Mouse (Mus musculus) heart, adult 8-10 months (tissue): ENCODE measurements around the gene Mkln1. TPM values are rescaled to one million over a fixed set of nuclear protein-coding genes. Genes with fewer than 3 reads are reported as not detected.

Source experiments
- DNase-seq: peaks from one replicate; pipeline ENCODE4 v3.0.0; 2022; ENCODE audit warnings: low spot score
- total RNA-seq, 4 experiments: library from RNA; stranded (reverse); gene quantifications; 2 replicates each; pipeline ENCODE4 v1.2.4; 2022

Mkln1 gene
- 100 to 1,000 TPM; 145 to 175 (median 158) TPM for total RNA-seq

DNA sequence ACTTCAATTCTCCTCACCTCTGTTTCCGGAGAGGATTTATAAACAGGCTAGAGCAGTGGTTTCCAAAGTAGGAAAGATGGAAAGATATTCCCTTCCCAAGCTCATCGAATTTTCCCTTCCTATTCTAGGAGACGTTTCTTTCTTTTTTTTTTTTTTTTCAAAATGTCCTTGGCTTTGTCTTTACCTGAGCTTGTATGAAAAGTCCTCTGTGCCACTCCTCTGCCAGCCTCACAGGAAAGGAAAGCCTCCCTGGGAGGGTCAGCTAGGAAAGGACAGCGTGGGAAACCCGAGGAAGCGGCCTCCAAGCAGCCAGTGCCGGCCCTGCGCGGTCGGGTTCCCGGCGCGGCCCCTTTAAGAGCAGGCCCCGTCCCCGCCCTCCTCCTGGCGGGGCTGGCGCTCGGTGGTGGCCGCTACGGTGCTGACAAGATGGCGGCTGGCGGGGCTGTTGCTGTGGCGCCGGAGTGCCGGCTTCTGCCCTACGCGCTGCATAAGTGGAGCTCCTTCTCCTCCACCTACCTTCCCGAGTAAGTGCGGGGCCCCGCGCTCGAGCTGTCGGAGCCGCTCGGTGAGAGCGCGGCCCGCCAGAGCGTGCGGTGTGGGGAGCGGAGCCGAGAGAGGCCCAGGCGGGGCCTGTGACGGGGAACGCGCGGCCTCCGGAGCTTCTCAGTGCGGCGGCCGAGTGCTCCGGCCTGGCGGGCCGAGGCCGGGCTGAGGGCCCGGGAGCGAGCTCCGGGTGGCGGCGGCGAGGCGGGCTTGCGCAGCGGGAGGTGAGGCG, at the start of gene Mkln1:
Gene Mkln1 (plus strand): TSS at position 305 of the 775 bp plus-strand sequence.
- DNase-seq, result peak; percentile 88

DNA sequence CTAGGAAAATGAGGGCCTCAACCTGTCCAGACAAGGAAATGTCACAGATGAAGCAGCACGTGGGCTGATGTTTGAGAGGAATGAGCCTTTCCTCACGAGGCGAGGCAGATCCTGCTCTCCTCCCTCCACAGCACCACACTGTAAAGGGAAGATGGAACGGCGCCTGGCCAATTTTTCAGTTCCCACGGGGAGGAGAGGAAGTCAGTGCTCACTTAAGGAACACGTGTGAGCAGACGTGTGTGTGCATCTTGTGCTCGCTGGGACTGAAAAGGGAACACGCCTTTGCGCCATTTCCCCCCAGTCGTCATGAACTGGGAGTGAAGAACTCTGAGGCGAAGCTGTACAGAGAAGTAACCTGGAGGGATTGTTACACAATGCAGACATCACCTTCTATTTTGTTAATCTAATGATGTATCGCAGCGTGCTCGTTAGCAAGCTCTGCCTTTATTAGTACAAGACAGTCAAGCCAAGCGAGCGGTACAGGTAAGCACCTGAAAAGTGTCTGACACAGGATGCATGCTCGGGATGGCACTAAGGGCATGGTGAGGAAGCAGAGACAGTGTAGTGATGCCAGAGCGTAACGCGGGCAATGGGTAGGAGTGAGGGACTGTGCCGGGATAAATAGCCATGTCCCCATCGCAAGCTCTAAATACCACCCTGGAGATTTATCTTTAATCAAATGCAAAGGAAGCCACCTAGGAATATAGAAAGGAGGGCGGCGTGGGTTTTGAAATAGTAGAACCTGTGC, 41.9 kb upstream of the Mkln1 start:
- peak; percentile 51 for DNase-seq

DNA sequence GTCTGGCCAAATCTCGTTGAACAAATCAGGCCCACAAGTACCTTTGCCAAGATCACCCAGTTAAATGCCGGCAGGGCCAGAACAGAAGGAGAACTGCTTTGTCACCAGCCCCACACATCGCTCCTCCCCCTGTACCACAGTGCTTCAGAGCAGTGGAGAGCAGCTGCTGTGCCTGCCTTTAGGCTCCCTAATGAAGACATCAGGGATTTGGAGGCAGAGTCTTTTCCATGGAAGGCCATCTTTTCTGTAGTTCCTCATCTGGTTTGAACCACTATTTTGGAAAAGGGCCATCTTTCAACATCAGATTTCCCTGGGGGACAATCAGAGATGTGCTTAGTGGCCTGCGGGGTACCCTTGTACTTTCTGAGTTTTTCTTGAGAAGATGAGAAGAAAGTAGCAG, 41.2 kb upstream of the Mkln1 start:
- peak; percentile 55 for DNase-seq

DNA sequence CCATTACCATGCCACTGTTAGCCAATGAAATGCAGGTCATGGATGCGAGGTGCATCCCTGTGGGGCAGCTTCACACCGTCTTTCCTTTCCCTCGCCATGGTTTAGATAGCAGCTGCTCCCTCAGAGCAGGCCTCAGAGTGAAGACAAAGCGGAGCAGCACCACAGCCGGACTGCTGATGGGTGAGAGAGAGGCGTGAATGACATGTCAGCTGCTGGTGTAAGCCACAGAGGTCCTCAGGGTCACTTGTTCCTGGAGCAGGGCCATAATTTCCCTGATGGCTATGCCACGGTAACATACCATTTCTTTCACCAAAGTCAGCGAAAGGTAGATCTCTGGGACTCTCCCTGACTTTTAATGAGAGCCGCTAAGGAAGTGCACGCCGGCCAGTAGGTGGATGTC, 35.9 kb upstream of the Mkln1 start:
- DNase-seq, result no peak

- DNase-seq, result no peak
These were observed 34.1 kb upstream of the Mkln1 start for GRCm38 (mm10) chr6:31364399-31364798.

- no peak for DNase-seq
These were observed 30.6 kb upstream of the Mkln1 start for GRCm38 (mm10) chr6:31367947-31368346.

DNA sequence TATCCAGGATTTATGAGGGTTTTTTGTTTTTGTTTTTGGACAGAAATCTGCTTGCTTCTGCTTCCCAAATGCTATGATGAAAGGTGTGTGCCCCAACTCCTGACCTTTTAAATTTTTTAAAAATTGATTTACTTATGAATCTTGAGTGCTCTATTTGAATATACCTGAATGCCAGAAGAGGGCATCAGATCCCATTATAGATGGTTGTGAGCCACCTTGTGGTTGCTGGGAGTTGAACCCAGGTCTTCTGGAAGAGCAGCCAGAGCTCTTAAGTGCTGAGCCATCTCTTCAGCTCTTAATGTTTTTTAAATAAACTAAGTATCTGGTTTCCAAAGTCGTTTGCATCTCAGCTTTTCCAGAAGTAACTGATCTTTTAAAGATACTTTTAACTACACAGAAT, 30.0 kb upstream of the Mkln1 start:
- no peak for DNase-seq

- peak; percentile 26 for DNase-seq
These were observed 28.7 kb upstream of the Mkln1 start for GRCm38 (mm10) chr6:31369875-31370274.

GRCm38 (mm10) chr6:31370550-31371061, 27.9 kb upstream of the Mkln1 start:
- DNase-seq, result peak; percentile 66

DNA sequence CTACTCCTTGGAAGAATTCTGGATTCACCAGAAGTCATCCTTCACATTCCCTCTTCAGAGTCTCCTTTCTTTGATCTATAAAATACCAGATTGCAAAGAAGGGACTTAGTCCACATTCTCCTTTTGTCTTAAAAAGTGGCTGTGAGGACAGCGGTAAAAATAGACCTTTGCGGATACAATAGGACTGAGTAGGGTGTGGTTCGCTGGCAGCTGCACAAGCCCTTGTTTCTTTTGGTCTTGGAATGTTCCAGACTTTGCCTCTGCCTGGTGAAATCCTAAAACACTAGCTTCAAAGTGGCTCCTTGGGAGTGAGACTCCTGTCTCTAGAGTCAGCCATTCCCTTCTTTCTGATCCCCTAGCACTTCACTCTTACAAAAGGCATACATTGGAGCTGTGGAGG, 27.4 kb upstream of the Mkln1 start:
- DNase-seq, result peak; percentile 76

DNA sequence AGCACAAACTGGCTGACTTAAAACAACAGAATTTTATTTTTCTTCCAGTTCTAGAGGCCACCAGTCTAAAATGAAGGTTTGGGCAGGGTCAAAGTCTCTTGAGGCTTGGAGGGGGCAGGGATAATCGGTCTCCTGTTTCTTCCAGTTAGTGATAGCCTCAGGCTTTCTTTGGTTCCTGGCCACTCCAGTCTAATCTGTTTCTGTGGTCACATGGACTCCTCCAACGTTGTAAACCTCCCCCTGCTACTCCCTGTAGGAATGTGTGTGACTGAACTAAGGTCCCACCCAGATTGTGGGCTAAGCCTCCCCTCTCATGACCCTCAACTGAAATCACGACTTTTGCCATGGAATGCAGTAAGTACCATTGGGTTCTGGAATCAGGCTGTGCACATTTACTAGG, 25.9 kb upstream of the Mkln1 start:
- DNase-seq, result no peak

GRCm38 (mm10) chr6:31373084-31373673, 25.4 kb upstream of the Mkln1 start:
- peak; percentile 20 for DNase-seq

DNA sequence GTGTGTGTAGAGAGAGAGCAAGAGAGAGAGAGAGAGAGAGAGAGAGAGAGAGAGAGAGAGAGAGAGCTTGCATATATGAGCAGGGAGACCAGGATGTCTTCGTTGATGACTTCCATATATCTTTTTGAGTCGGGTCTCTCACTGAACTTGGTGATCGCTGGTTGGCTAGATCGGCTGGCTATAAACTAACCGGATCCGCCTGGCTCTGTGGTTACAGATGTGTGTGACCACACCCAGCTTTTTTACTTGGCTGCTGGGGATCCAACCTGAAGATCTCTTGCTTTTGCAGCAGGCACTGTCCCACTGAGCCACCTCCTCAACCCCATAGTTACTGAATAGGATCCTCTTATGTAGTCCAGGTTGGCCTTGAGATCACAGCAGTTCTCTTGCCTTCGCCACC, 15.5 kb upstream of the Mkln1 start:
- DNase-seq, result no peak

- DNase-seq, result peak; percentile 30
These were observed 13.7 kb upstream of the Mkln1 start for GRCm38 (mm10) chr6:31384794-31385193.

- peak; percentile 31 for DNase-seq
These were observed 13.0 kb upstream of the Mkln1 start for GRCm38 (mm10) chr6:31385281-31386145.

- no peak for DNase-seq
These were observed 8.8 kb upstream of the Mkln1 start for GRCm38 (mm10) chr6:31389716-31390115.

DNA sequence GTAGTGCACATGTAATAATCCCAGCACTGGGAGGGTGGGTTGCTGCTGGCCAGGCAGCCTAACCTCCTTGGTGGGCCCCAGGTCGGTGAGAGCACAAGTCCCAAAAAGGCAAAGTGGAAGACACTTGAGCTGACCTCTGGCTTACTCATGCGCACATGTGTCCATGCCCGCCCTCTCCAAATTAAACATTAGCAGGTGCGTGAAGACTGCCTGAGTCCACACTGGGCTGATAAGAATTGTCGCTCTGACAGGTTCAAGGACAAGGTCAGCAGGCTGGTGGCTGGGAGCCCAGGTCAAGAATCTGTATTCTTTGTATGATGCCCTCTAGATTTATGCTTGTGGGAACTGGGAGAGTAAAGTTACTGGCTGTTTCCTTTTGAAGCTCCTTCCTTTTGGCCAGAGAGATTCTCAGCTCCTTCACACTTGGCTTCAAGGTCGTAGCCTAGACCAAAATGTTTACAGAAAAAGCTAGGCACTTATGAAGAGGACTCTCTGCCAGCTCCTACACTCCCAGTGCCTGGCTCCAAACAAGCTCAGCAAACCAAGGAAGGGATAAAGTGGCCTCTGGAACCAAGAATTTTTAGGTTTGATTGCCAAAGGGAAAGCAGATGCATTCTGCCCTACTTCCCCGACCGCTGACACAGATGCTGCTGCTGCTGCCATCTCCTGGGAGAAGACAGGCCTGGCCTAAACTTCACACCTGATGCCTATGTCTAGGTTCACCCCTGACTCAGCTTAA, 8.1 kb upstream of the Mkln1 start:
- peak; percentile 56 for DNase-seq

- DNase-seq, result no peak
These were observed 5.7 kb upstream of the Mkln1 start for GRCm38 (mm10) chr6:31392871-31393270.

- no peak for DNase-seq
These were observed 2.4 kb upstream of the Mkln1 start for GRCm38 (mm10) chr6:31396118-31396517.

GRCm38 (mm10) chr6:31397308-31397707, 1.2 kb upstream of the Mkln1 start:
- DNase-seq, result no peak
